Mouse (Mus musculus) left cerebral cortex, adult 9 months (tissue): ENCODE measurements around the gene Tgif1.

Source experiments
- DNase-seq, 2 experiments: peaks; one replicate each; pipeline ENCODE4 v3.0.0; 2022; ENCODE audit warnings: low spot score in 2 of 2

Gene Tgif1

DNA sequence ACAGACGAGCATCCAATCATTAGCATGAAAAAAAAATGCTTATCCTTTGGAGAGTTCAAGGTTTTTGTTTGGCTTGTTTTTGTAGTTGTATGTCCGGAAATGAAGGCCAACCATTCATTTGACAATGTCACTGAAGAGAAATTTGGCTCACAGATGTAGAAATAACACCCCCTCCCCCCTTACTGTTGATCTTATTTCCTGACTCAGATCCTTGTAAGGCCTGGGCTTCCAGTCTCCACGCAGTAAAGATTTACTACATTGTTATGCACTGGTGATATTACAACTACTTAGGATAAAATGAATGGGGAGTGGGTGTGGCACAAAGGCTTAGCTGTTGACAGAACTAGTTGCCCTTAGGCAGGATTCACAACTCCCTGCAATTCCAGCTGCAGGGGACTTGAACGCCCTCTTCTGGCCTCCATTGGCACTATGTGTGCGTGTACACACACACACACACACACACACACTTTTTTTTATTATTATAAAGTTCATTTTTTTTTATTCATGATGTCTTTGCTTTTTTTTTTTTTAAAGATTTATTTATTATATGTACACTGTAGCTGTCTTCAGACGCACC is 13.3 kb upstream of the Tgif1 start:
- DNase-seq = no peak

DNA sequence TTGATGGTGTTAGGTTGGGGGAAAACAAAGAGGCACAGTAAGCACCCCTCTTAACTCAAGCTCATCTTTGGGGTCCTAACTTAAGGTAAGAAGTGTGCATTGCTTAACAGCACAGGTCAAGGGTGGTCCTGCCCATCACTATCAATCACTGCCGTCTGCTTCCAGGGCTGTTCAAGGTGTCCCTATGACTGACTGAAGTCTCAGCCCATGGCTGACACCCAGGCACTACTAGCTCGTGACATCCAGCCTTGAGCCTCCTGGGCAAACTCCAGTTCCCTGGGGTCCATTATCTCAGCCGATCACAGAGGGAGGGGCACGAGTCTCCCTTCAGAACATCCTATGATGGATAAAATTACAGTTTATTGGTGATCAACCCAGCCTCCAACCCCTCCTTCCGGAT is 12.7 kb upstream of the Tgif1 start:
- no peak for DNase-seq

DNA sequence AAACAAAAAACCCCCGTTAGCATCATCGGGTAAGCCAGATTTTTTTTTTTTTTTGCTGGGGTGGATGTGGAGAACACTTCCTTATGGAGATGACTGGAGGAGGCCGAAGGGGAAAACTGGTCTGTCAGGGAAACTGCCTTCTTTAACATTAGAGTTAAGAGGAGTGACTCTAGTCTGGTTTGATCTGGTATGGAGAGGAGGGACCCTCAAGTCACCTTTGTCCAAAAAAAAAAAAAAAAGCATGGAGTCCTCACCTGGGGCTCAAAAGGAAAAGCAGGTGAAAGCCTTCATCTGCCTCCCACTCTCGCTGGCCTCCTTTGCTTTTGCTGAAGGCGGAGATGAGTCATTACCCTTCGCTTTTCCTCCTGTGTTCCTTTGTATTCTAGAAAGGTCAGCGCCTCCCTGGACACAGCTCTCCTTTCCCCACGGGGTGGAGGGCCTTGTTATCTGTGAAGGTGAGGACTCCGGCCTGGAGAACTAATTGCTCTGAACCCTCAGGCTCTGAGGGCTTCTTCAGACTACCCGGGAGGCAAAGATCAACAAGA is 11.8 kb upstream of the Tgif1 start:
- no peak for DNase-seq

DNA sequence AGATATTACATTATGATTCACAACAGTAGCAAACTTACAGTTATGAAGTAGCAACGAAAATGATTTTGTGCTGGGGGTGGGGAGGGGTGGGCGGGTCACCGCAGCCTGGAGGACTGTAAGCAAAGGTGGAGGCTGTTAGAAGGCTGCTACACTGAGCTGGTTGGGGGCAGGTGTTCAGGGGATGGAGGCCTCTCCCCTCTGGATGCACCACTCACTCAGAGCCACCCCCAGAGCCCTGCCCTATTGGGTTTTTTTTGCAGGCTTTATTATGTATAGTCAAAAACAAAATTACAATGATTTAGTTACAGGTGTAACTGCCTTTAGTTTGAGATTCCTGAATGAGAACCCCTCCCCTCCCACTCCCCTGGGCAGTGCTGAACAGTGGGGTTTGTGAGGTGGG is 11.3 kb upstream of the Tgif1 start:
- DNase-seq = no peak

DNA sequence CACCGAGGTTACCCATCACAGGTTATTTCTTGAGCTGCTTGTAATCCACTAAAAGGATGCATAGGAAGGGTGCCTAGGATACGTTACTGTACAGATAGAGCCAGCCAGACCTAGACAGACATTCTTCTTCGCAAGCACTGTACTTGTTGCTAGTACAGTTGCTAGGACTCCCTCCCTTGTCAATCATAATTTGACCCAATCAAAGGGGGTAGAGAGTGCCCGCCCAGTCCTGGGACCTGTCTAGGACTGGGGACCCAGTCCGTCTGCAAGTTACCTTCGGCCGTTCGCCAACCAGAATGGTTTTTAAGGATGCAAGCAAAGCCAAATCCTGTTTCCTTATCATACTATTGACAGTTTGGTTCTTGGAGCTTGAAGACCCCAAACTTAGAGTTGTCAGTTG is 10.8 kb upstream of the Tgif1 start:
- no peak for DNase-seq

DNA sequence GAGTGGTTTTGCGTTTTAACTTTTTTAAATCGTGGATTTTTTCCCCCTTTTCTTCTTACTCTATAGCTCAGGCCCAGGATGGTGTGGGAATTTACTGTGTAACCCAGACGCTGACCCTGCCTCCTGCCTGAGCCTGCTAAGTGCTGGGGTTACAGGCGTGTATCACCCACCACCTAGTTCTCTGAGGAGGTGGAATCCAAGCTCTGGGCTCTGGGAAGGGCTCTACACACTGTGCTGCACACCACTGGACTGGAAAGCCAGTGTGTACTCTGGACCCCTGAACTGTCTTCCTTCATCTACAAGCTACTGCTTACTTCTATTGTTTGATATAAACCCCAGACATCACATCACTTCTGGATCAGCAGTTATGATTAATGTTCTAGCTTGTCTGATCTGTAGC is 5.5 kb upstream of the Tgif1 start:
- no peak for DNase-seq

DNA sequence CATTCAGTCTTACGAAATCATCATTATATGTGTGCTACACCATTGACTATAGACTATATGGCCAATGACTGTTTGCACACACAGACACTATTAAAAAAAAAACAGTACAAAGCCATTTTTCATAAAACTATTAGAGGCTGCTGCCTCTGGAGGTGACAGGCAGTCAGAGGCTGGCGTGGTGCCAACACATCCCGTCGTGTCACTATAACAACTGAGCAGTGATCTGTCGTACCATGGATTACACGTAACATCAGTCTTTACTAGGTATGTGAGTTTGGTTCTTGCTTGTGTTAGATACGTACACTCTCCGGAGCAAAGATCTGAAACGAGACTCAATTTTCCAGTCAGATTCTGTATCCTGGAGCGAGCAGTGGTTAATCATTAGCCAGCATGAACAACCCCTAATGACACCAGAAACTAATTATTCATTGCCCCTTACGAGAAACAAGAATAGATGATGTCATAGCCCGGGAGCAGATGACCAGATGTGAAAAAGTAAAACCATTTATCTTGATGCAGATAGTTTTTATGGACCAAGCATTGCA is 3.6 kb upstream of the Tgif1 start:
- no peak for DNase-seq

DNA sequence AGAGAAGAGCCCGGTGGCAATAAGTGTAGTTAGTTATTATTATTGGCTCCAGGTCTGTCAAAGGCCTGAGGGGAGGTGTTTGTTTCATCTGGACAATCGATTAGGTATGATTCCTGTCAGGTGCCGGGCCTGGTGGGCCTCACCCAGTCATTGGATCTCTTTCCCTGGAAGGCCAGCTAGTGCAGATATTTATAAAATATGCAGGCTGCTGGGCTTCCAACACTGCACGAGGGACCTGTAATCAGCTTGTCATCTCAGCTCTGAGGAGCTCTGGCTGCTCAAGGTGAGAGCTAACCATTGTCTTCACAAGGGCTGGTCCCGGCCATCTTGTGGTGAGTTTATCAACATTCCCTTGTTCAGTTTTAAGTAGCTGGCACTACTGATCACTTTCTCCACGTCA is 675 bp upstream of the Tgif1 start:
- DNase-seq = no peak

DNA sequence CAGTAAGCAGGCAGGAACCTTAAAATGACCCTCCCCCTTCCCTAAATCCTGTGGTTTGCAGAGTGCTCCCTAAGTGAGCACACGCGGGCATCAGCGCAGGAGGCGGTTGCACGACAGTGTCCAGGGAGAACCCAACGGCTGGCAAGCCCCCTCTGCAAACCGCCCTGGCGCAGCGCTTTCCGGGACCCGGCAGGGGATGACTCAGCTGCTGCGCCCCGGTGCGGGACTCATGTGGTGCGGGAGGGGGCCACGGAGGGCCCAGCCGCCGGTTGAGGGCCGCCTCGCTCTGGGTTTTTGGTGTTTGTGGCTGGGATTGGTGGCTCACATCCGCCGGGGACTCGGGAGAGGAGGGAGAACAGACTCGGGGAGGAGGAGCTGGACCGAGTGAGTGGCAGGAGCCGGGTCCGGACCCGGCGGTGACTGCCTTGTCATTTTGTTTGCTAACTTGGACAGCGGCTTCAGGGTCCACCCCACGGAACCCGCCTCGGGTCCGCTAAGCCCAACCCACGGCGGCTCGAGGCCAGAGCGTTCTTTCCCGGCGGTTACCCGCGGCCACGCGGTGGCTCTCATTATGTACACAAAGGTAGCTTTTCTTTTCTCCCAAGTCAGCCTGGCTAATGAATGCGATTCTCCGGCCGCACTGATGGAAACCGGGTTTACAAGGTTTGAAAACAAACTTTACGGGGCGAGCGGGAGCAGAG is 510 bp downstream of the Tgif1 start:
- DNase-seq = peak in 1 of 2 experiments; percentile 41

DNA sequence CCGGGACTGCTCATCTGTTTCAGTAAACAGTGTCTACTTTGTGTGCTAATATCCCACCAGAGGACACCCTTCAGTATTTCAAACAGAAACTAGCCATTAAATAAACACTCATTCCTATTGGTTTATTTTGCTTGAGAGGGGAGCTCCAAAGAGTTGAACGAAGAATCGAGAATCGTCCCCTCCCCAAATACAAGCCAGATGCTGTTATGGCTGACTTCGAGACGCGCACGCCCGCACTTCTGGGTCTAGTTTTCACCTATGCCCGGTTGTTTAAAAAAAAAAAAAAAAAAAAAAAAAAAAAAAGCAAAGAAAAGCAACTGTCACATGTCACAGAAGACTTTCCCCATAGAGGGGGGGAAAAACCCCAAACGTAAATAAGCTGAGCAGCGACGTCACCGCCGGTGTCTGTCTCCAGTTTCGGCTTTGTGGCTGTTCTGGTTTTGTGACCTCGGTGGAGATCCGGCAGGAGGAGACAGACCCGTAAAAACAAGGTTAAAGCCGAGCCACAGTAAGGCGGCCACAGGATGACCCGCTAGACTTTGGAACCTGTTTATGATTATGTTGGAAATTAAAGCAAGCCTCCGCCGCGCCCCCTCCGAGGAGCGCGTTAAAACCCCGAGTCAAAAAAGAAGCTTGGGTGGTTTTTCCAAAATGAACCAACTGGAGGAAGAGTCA is 1.2 kb downstream of the Tgif1 start:
- peak in 1 of 2 experiments; percentile 25 for DNase-seq

DNA sequence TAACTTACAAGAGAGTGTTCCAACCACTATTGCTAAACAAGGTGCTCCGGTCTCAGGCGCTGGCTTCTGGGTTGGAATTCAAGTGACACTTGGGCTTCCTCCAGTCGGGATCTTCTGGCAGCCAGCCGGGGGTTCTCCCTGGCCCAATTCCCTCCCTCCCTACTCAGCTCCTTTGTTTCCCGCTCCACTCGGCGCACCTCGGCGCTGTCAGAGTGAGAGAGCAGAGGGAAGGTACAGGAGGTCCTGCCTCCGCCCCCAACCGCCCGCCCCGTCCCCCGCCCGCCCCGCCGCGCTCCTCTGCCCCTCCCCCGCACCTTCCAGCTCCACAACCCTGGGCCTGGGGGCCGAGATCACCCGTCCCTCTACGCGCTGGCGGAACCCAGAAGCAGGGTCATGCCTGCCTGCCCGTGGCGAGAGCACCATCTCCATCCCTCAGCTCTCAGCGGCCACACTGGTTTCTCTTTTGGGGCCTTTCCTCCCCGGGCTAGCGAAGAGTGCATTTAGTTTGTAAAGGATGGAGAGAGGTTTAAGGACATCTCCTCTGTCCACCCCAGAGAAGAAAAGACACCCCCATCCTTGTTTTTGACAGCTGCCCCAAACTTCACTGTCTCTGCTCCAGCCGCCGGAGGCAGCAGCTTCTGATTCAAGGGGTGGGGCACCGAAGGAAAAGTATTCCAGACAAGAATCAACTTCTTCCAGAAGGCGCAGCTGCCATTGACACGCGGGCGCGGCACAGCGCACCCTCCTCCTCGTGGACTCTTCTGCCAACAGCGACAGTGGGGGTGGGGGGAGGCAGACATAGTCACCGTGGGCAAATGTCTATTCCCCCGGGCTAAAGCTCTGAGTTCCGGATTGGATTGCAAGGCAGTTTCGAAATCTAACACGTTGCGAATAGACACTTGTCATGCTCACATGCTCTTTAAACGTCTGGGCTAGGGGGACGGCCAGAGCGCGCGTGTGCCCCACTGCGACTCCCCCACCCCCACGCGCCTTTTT is 2.1 kb downstream of the Tgif1 start:
- DNase-seq = peak in 1 of 2 experiments; percentile 42

DNA sequence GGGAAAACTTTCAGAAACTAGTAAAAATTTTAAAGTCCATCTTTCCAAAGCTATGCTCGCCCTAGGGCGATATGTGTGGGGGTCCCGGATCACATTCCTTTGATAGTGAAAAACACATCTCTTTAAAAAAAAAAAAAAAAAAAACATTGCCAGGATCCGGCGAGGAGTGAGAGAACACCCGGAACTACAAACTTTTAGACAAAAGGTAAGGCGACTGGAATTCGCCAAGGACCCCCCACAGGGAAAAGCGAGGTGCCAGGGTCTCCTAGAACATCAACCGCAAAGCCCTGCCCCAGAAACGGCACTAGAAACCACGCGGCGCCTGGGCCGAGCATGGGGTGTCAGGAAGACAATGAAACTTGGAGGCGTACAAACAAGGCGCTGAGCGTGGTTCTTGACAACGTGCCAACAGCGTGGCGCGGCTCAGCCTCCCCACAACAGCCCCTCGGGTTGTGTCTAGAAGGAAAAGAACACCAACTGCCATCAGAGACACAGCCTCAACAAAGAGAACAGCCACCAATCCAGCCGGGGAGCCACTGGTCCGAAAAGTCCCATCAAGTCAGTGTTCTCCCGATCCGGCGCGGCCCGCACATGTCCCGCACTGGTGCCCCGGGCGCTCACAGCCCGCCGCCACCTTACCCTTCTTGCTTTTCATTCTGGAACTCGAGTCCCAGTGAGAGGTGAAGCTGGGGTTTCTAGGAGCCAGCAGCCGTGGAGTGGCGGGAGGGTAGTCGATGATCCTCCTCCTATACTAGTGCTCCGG is 2.9 kb downstream of the Tgif1 start:
- no peak for DNase-seq

DNA sequence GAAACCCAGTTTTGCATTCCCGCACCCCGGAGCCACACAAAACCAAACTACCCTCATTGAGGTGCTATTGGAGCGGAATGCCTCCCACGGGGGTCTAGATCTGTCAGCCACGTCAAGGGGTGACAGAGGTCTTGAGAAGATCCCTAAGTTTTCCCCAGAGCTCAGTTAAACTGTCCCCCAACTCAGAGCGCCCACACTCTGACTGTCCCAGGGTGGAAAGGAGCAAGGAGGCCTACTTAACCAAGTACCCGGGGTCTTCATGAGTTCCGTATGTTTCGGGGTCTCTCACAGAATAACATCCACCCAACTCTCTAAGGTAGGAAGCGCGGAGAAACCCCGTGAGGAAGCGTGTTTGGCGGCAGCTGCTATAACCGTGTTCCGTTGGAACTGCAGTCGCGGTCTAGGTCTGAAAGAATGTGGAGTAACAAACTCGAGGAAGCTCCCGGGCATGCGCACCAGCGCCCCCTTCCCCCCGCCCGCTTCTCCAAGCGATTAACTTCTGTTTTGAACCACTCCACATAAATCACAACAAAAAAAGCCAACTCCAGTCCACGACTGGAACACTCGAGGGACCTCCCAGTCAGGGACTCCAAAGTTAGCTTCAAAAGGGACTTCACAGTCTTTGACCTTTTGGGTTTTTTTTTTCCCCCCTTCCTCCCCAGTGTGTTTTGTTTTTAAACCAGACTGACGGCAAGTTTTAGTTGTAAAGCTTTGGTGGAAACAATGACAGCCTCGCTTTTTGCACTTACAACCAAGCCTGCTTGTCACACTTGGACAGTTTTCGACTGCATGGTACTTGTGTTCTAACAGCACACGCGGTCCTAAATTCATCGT is 3.7 kb downstream of the Tgif1 start:
- peak in 1 of 2 experiments; percentile 56 for DNase-seq

DNA sequence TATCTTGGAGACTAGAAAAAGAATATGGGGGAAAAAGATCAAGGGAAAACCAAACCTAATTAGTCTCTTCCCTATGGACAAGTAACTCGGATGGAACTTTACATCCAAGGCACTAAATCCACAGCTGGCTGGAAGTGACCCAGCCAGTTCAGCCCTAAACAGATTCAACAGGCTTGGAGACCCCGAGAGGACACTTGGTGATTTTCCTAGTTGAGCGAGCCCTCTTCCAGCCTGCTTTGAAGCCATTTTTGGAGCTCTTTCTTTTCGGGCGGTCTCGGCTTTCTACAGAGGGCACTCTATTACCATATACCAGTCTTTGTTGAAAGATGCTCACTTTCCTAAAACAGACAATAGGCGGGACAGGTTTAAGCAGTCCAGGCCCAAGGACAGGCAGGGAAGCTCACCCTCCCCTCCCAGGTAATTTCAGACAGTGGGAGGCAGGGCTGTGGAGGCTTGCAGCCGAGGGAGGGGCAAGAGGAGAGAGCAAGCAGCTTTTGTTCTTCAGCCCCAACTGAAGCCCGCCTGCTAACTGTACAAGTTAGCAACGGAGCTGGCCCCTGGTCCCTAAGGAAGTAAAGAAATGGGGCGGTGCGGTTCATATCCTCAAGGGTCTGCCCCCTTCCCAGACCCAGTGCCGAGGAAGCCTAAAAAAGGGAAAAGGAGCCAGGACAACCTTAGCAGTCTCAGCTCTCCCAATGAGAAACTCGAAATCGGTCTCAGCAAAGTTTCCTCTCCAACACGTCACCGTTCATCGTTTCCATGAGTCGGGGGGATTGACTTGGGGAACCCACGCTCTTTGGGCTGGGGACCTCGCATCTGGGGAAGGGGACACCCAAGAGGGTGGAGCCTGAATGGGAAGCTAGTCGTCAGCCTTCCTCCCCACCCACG is 4.6 kb downstream of the Tgif1 start:
- DNase-seq = no peak

DNA sequence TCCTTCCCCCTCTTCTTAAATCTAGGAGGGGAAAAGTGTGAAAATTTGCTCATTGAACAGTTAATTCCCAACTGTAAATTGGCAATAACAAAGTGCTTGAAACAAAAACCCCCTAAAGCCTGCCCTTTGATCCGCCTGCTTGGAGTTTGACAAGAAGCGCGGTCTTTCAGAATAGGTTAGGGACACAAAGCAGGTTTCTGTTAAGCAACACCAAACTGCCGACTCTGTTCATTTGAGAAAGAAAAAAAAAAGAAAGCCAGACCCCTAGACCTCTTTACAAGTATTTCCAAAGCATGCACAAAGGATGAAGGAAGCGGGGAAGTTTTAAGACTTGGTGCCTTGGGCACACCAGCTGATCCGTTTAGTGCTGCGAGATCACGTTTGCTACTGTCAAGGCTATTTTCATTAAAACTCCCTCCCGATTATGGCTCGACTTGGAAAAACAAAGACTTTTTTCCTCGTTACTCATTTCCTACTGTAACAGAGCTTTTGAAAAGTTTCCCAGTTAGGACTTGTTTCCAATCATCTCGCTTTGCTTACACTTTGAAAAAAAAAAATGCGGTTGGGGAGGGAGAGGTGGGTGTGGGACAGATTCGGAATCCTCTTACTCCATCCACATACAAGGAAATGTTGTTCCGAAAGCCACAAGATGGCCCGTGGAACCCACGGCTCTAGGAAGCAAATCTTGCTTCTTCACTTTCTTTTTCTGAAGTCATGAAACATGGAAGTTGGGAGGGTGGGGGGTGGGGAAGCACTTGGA is 5.4 kb downstream of the Tgif1 start:
- DNase-seq = no peak

DNA sequence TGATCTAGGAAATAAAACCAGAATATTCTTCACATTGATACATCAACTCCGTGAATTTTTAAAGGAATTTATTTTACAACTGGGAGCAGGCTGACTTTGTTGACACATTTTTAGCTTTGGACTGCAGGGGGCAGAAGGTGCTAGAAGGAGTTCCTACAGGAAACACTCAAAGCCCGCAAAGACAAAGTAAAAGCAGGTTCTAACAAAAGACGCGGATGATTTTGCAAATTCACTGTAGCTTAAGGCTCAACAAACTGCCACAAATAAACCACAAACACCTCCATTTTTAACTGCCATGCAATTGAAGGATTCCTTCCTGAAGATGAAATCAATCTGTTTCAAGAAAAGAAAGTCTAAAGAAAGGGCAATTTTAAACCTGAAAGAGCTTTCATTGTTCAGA is 6.3 kb downstream of the Tgif1 start:
- no peak for DNase-seq

DNA sequence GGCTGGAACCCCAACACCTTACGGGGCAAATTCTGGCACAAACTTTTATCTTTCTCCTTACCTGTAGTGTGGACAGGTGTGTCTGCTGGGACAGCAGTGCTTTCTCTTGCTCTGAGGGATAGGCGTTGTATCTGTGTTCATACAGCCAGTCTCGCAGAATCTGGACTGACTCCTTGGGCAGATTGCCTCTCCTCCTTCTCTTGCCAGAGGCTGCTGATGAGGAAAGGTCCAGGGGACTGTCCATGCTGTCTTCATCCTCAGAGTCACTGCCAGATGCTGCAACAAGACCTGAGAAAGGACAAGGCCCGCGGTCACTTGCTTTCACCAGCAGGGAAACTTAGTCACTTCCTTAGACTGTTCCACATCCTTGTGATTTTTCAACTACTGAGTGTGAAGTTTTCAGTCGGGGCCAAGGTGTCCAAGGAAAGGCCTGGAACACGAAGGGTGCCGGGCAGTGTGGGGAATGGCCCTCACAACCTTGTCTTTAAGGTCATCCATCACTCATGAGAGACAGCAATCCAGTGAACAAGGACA is 7.2 kb downstream of the Tgif1 start:
- no peak for DNase-seq

DNA sequence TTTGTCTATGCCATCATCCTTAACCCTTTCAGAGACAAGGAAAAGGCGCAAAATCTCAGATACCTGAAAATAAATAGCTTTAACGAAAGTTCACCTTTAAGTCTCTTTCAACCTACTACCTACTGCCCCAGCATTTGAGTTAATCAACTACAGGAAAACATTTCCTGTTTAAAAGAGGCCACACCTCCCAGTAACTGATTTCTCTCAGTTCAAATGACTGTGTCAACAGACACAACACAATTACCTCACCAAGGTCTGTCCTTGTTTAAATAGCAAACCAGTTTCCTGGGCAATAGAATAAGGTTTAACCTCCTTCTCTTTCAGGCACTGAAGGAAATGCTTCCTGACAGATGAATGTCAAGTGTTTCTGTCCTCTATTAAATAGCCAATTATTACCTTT is 7.8 kb downstream of the Tgif1 start:
- DNase-seq = no peak
